Mouse (Mus musculus) intestine, embryonic 16.5 days (tissue): Measurements from ENCODE around the gene a. TPM values are rescaled to one million over a fixed set of nuclear protein-coding genes. Genes with fewer than 3 reads are reported as not detected.
A peak's percentile ranks its signal among the peaks of the same experiment; 100 is the strongest.
"Not testable (repeated sequence)": the region's sequence is repeated elsewhere in the genome, so short reads cannot be mapped to it uniquely, and the experiment has no call there.

Source experiments
- ATAC-seq: fragments of 200-750 bp; cut with Nextera tagmentation; 2 replicates; pipeline ENCODE4 v1.8.0; 2017; ENCODE audit warnings: moderate TSS enrichment, moderate library complexity
- H3K27ac ChIP-seq: fragments of 300-500 bp; sonication (generic); 2 replicates; pipeline ENCODE4 v1.5.1; 2014; ENCODE audit warnings: mild to moderate bottlenecking, low read length
- H3K27me3 ChIP-seq: fragments of 300-500 bp; sonication (generic); replicated peaks from 2 replicates; pipeline ENCODE4 v1.6.1; 2014; ENCODE audit warnings: low read length, control low read depth, mixed read lengths; ENCODE audit not compliant: control insufficient read depth, insufficient read depth
- H3K36me3 ChIP-seq: fragments of 300-500 bp; sonication (generic); 2 replicates; pipeline ENCODE4 v1.6.1; 2014; ENCODE audit warnings: low read length, control low read depth; ENCODE audit not compliant: control insufficient read depth, insufficient read depth
- H3K4me1 ChIP-seq: fragments of 300-500 bp; sonication (generic); 2 replicates; pipeline ENCODE4 v1.6.1; 2014; ENCODE audit warnings: low read length, control low read depth, mixed read lengths; ENCODE audit not compliant: control insufficient read depth, insufficient read depth
- H3K4me2 ChIP-seq: fragments of 300-500 bp; sonication (generic); 2 replicates; pipeline ENCODE4 v1.6.1; 2014; ENCODE audit warnings: low read depth, low read length, control low read depth
- H3K4me3 ChIP-seq: fragments of 300-500 bp; sonication (generic); 2 replicates; pipeline ENCODE4 v1.5.1; 2014; ENCODE audit warnings: mild to moderate bottlenecking, low read length
- H3K9ac ChIP-seq: fragments of 300-500 bp; sonication (generic); 2 replicates; pipeline ENCODE4 v1.6.1; 2014; ENCODE audit warnings: low read depth, low read length
- H3K9me3 ChIP-seq: fragments of 300-500 bp; sonication (generic); 2 replicates; pipeline ENCODE4 v1.6.1; 2016; ENCODE audit warnings: low read length, control low read depth; ENCODE audit not compliant: control insufficient read depth
- WGBS: fragments of 180-500 bp; shearing (Covaris S2); extraction: QIAGEN DNeasy Blood & Tissue Kit; methylation state at CpG from one replicate; pipeline ENCODE4 v1.1.7; 2014; 5-methylcytosine and 5-hydroxymethylcytosine counted together
- polyA plus RNA-seq: library from polyadenylated mRNA; unstranded; fragments of >200 nt; fragmentation: Nextera tagmentation; extraction: Ambion mirVana; gene quantifications from 2 replicates; pipeline ENCODE4 v1.2.1, GENCODE M21; 2015

The a gene
- polyA plus RNA-seq, 1 experiment from 2014 or later, result not detected

DNA sequence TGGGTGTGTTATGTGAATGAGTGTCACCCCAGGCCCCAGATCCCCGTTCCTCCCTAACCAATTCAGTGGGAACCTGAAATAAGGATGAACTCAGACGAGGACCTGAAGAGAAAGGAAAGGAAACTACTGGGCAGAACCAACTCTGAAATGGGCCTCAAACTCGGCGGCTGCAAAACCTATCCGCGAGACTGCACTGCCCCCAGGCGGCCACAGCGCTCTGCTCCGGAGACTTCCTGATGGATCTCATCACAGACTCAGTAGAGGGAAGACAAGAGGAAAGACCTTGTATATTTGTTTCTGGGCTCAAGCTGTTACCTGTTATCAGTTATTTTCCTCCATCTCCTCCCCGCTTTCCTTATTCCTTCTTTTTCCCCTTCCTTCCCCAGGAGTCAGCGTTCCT lies 151.9 kb downstream of the a start:
- Histone ChIP-seq H3K9ac (peak overlapping the region; percentile 17; the same call in 1 of the 2 replicates), H3K4me3 (peak overlapping the region; percentile 33), H3K27me3 (no peaks in the 10 kb centered on the region), H3K9me3 (no peaks in the 10 kb centered on the region), H3K4me1 (peaks cover 3% of the 10 kb centered on the region; the same call in 1 of the 2 replicates), H3K27ac (no peak overlapping the region), H3K4me2 (peak overlapping the region; percentile 53), H3K36me3 (no peaks in the 10 kb centered on the region)
- 7% methylated on average over 11 of the region's 11 CpGs for WGBS
- peak; percentile 46; the same call in 1 of the 2 replicates for ATAC-seq

DNA sequence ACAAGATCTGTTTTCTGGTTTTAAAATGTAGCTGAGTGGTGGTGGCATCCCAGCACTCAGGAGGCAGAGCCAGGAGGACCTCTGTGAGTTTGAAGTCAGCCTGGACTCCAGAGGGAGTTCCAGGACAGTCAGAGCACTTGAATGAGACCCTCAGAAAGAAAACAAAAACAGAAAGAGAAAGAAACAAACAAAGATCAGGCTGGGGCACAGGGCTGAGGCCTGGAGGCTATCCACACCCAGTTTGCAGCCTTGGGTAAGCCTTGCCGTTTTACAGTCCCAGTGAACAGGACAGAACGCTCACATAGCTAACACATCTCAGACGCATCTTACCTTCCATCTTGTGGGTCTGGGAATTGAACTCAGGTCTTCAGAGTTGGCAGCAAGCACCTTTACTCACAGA lies 155.7 kb downstream of the a start:
- Histone ChIP-seq H3K36me3 (no peaks in the 10 kb centered on the region), H3K27ac (no peak overlapping the region), H3K27me3 (peaks cover 3% of the 10 kb centered on the region; the same call in 1 of the 2 replicates), H3K4me1 (peaks cover 8% of the 10 kb centered on the region; the same call in 1 of the 2 replicates), H3K9me3 (no peaks in the 10 kb centered on the region), H3K4me3 (no peak overlapping the region), H3K9ac (no peak overlapping the region), H3K4me2 (no peak overlapping the region)
- ATAC-seq, result no peak
- WGBS, result 80% methylated on average over 3 of the region's 3 CpGs

DNA sequence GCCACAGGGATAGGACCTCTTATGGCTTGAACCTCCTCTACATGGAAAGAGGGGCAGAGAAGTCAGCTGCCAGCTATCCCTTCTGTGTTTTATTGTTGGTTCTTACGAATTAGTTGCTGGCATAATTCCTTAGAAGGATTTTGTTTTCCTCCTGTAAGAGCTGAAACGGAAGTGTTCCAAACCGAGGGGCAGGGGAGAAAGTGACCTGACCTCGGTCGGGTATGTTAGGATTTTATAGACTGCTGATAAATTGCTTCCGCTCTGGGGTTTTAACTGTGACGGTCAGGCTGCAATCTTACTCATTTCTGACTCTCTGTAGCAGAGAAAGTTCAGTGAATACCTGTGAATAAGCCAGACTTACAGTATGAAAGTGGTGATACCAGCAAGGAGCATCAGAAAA lies 158.2 kb downstream of the a start:
- Histone ChIP-seq H3K9ac (no peak overlapping the region), H3K27ac (no peak overlapping the region), H3K4me3 (no peak overlapping the region), H3K9me3 (no peaks in the 10 kb centered on the region), H3K4me2 (no peak overlapping the region), H3K27me3 (peaks cover 3% of the 10 kb centered on the region; the same call in 1 of the 2 replicates), H3K4me1 (peaks cover 5% of the 10 kb centered on the region; the same call in 1 of the 2 replicates), H3K36me3 (no peaks in the 10 kb centered on the region)
- no peak for ATAC-seq
- whole genome bisulfite sequencing, result 15% methylated on average over 7 of the region's 7 CpGs

DNA sequence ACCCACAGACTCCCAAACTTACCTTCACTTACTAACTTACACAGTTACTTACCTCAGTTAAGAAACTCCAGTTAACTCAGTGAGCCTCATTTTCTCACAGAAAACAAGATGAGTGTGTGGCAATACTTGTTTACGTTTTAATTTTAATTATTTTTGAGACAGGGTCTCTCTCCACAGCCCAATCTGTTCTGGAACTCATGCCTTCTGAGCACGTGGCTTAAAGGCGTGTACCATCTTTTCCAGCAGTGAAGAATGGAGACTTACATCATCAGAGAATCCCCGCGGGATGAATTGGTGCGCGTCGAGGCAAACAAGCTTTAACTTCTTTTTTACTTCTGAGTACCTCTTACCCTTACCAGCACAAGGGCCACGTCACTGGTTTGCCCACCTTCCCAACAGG lies 158.7 kb downstream of the a start:
- peaks cover 5% of the 10 kb centered on the region; the same call in 1 of the 2 replicates for H3K4me1 ChIP-seq
- WGBS, result 75% methylated on average over 9 of the region's 9 CpGs
- ATAC-seq, result no peak

DNA sequence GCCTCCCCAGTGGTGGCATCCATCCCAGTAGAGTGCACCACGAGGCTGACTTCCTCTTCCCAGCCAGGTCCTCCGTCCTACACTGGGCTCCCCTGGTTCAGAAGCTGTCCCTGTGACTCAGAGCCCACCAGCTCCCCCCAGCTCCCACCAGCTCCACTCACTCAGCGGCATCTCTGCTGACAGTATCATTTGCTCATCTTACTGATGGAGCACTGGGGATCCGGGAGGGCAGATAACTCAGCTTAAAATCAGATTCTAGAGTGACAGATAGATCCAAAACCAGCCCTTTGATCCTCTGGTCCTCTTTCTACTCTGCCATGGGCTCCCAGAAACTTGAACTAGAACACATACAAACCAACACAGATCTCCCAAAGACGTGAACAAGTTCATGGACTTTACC lies 159.4 kb downstream of the a start:
- no peak overlapping the region for H3K4me3 ChIP-seq
- WGBS, result 62% methylated on average over 5 of the region's 5 CpGs
- H3K27me3 ChIP-seq, result peaks cover 3% of the 10 kb centered on the region; the same call in 1 of the 2 replicates
- ATAC-seq, result no peak
- peaks cover 5% of the 10 kb centered on the region; the same call in 1 of the 2 replicates for H3K4me1 ChIP-seq
- no peaks in the 10 kb centered on the region for H3K9me3 ChIP-seq
- H3K36me3 ChIP-seq, result no peaks in the 10 kb centered on the region
- H3K27ac ChIP-seq, result no peak overlapping the region
- H3K4me2 ChIP-seq, result no peak overlapping the region
- no peak overlapping the region for H3K9ac ChIP-seq

More for the DNA sequence above, 158.7 kb downstream of the a start:
- H3K9me3 ChIP-seq, result no peaks in the 10 kb centered on the region
- no peak overlapping the region for H3K9ac ChIP-seq
- H3K4me3 ChIP-seq, result no peak overlapping the region
- no peak overlapping the region for H3K4me2 ChIP-seq
- peaks cover 3% of the 10 kb centered on the region; the same call in 1 of the 2 replicates for H3K27me3 ChIP-seq
- no peaks in the 10 kb centered on the region for H3K36me3 ChIP-seq
- no peak overlapping the region for H3K27ac ChIP-seq

DNA sequence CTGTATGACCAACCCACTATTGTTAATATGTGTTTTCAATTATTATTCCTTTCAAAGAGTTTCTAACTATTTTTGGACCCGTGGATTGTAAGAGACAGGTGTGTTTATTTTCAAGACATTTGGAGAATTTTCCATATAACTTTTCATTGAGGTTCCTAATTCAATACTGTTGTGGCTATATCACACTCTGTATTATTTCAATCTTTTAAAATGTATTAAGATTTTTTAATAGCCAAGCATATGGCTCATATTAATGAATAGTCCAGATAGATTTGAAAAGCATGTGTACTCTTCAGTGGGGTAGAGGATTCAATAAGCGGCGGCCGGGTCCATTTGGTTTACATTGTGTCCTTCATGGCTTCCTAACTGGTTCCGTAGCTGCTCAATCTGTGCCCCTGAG lies 168.3 kb downstream of the a start:
- Histone ChIP-seq H3K4me1 (no peaks in the 10 kb centered on the region), H3K9ac (no peak overlapping the region), H3K9me3 (no peaks in the 10 kb centered on the region), H3K27me3 (no peaks in the 10 kb centered on the region), H3K4me3 (no peak overlapping the region), H3K27ac (no peak overlapping the region), H3K4me2 (no peak overlapping the region), H3K36me3 (no peaks in the 10 kb centered on the region)
- 86% methylated on average over 5 of the region's 5 CpGs for WGBS
- ATAC-seq, result no peak

DNA sequence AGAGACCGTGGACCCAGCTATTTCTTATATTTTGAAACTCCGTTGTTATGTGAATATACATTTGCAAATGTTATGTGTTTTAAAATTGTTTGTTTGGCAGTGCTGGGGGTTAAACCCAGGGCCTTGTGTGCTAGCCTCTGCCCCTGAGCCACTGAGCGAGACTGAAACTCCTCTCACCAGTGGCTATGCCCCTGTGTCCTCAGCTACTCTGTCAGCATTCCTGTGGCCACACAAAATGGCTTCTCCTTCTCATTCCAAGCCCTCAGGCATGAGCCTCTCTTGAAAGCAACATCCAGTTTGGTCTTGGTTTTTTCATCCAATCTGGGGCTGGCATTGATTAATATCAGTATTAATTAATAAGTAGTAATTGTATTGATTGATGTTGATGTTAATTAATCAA lies 168.7 kb downstream of the a start:
- Histone ChIP-seq H3K27ac (no peak overlapping the region), H3K9ac (no peak overlapping the region), H3K9me3 (no peaks in the 10 kb centered on the region), H3K36me3 (no peaks in the 10 kb centered on the region), H3K4me1 (no peaks in the 10 kb centered on the region), H3K4me2 (no peak overlapping the region), H3K4me3 (no peak overlapping the region), H3K27me3 (no peaks in the 10 kb centered on the region)
- WGBS, result 88% methylated on average over 3 of the region's 3 CpGs
- ATAC-seq, result no peak

DNA sequence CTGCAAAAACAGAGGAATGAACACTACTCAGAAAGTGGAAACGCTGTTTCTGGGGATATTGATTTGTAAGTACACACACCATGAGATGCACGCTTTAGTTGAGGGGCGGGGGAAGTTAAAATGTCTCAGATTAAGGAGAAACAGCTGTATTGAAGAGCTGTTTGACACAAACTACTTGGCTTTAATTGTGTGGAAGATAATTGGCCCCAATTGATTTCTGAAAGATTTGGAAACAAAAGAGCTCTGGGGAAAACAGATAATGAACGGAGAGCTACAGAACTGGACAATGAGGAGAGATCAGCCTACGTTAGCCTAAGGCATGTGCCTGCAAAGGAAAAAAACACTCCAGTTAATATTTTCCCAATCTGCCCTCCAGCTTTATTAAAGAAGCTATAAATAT lies 172.0 kb downstream of the a start:
- Histone ChIP-seq H3K9ac (no peak overlapping the region), H3K9me3 (no peaks in the 10 kb centered on the region), H3K4me2 (no peak overlapping the region), H3K27me3 (no peaks in the 10 kb centered on the region), H3K36me3 (no peaks in the 10 kb centered on the region), H3K27ac (no peak overlapping the region), H3K4me1 (no peaks in the 10 kb centered on the region), H3K4me3 (no peak overlapping the region)
- 58% methylated on average over 5 of the region's 5 CpGs for WGBS
- ATAC-seq, result no peak

DNA sequence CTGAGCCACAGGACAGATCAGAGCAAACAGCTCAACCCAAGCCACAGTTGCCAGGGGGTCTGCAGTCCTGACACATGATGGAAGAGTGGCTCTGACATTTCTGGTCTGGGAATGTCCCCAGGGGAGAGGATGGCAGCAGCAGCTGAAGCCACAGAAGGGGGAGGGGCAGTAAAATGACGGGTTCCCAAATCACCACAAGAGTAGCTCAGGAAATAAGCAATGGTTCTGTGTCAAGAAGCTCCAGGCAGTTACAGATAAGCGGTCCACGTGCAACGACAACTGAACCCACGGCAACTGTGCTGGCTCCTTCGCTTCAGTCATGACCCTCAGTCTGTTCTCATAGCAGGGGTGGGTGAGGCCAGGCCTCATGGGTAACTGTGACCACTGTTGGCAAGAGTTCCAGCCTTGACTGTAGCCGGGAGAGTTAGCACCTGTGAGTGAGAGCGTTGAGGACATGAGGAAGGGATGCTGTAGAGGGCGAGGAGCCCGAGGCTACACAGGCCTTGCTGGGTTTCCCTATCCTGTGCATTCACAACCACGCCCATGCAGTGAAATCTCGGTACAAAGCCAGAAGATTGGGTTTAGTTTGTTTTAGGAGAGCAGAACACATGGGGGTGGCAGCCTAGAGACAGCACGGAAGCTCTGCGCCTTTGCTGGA lies 178.7 kb downstream of the a start:
- not testable (repeated sequence) for H3K9me3 ChIP-seq, H3K4me3 ChIP-seq
- WGBS, result 75% methylated on average over 14 of the region's 14 CpGs

More for the DNA sequence above, 178.7 kb downstream of the a start:
- H3K9ac ChIP-seq, H3K4me2 ChIP-seq, H3K4me1 ChIP-seq, H3K36me3 ChIP-seq, H3K27ac ChIP-seq, H3K27me3 ChIP-seq, ATAC-seq: not testable (repeated sequence)
